Mouse (Mus musculus): ENCODE measurements around the gene Ccer2.

DNA sequence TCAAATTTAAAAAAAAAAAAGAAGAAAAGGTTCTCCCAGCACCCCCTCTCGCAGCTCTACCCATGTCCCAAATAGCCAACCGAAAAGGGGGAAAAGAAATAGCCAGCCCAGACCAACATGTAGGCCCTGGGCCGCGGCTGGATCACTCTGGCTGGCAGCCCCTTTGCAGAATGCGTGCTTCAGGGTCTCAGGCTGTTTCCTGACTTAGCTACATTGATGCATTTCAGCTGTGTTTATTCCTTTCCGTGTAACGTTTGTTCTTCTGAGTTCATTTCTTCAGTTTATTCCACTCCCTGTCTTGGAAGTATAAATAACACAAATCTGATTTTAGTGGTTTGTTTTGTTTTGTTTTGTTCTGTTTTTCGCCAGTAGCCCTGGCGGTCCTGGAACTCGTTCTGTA, 38.2 kb upstream of the Ccer2 start:
- TF ChIP-seq ZC3H11A (IDR thresholded peaks at IDR 0.05; ENCODE audit: borderline replicate concordance, low read depth, low read length) (no peak), ZNF384 (IDR thresholded peaks at IDR 0.05; ENCODE audit: low read depth, low read length) (no peak)
